Mouse (Mus musculus) brain, embryonic 14.5 days (tissue): ENCODE data around the gene Fam131c. TPM values are rescaled to one million over a fixed set of nuclear protein-coding genes. Genes with fewer than 3 reads are reported as not detected.

Experiments
- DNase-seq: peaks from one replicate; pipeline ENCODE4 v3.0.0-alpha.2; 2011; ENCODE audit warnings: low read depth
- CTCF ChIP-seq: fragments of 200-500 bp; IDR thresholded peaks from 2 replicates; pipeline ENCODE4 v1.5.1; 2012; ENCODE audit warnings: inconsistent platforms, mild to moderate bottlenecking, moderate library complexity, borderline replicate concordance; ENCODE audit not compliant: insufficient read depth, insufficient read length; ENCODE audit errors: extremely low read depth
- POLR2A ChIP-seq: fragments of 200-500 bp; IDR thresholded peaks from 2 replicates; pipeline ENCODE4 v1.6.1; 2012; ENCODE audit warnings: mild to moderate bottlenecking, inconsistent platforms, borderline replicate concordance; ENCODE audit not compliant: poor library complexity, insufficient read depth, insufficient read length, severe bottlenecking; ENCODE audit errors: extremely low read depth
- polyA plus RNA-seq: library from polyadenylated mRNA; depleted of rRNA; stranded (reverse); fragments of >200 nt; gene quantifications from 2 replicates; pipeline ENCODE4 v1.2.3, GENCODE M21; 2012

The Fam131c gene
- polyA plus RNA-seq, 1 experiment: 29.0 TPM

GRCm38 (mm10) chr4:141394751-141395150 lies 26.7 kb downstream of the Fam131c start:
- TF ChIP-seq CTCF (no peak), POLR2A (no peak)
- no peak for DNase-seq

- TF ChIP-seq POLR2A (no peak), CTCF (no peak)
- DNase-seq: no peak
These were observed 29.8 kb downstream of the Fam131c start for GRCm38 (mm10) chr4:141397861-141398260.

GRCm38 (mm10) chr4:141398545-141398944 lies 30.5 kb downstream of the Fam131c start, which contains the start of gene Clcnka:
Clcnka (minus strand) TSS chr4:141398724.
- TF ChIP-seq POLR2A (no peak), CTCF (no peak)

GRCm38 (mm10) chr4:141400171-141400570 lies 32.2 kb downstream of the Fam131c start:
- DNase-seq: no peak
- TF ChIP-seq POLR2A (no peak), CTCF (no peak)

More at GRCm38 (mm10) chr4:141398545-141398944, 30.5 kb downstream of the Fam131c start, which contains the start of gene Clcnka:
- DNase-seq: no peak

- DNase-seq: peak; percentile 87
- TF ChIP-seq CTCF: peak; percentile 99
- TF ChIP-seq POLR2A: no peak
These were observed 36.7 kb downstream of the Fam131c start for GRCm38 (mm10) chr4:141404518-141405313.

GRCm38 (mm10) chr4:141405314-141405622 lies 37.2 kb downstream of the Fam131c start:
- no peak for DNase-seq
- TF ChIP-seq POLR2A (no peak), CTCF (no peak)

- DNase-seq: no peak
- peak; percentile 54; the same call in 1 of the 2 replicates for TF ChIP-seq CTCF
- no peak for TF ChIP-seq POLR2A
These were observed 38.7 kb downstream of the Fam131c start for GRCm38 (mm10) chr4:141406516-141407299.

- no peak for TF ChIP-seq POLR2A
- TF ChIP-seq CTCF: no peak
- DNase-seq: no peak
These were observed 40.6 kb downstream of the Fam131c start for GRCm38 (mm10) chr4:141408577-141408976.

- no peak for DNase-seq
- TF ChIP-seq POLR2A (no peak), CTCF (peak; percentile 34; the same call in 1 of the 2 replicates)
These were observed 43.5 kb downstream of the Fam131c start for GRCm38 (mm10) chr4:141411430-141411992.

- no peak for DNase-seq
- TF ChIP-seq CTCF (no peak), POLR2A (no peak)
These were observed 47.9 kb downstream of the Fam131c start, which contains the start of gene Clcnkb for GRCm38 (mm10) chr4:141415924-141416323. Clcnkb (minus strand) TSS chr4:141416014.
